Mouse (Mus musculus) B cell, adult 62 days (primary cell): ENCODE data around the gene Vmn1r72. TPM values are rescaled to one million over a fixed set of nuclear protein-coding genes. Genes with fewer than 3 reads are reported as not detected.

Experiments
- total RNA-seq: library from RNA; stranded (reverse); gene quantifications from 4 replicates; pipeline ENCODE4 v1.2.4, GENCODE M21; 2023

The Vmn1r72 gene
- not detected in 4 replicates for total RNA-seq

DNA sequence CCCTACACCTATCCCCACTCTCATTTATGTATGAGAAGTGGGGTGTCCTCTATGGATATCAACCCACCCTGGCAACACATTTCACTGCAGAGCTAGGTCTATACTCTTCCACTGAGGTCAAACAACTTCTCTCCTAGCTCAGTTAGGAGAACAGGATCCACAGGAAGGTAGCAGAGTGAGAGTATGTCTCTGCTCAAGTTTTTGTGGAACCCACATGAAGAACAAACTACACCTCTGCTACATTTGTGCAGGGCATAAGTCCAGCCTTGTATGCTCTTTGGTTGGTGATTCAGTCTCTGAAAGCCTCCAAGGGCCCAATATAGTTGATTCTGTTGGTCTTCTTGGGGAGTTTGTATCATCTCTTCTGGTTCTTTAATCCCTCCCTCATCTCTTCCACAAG is at the start of gene Vmn1r72:
Vmn1r72 (minus strand) TSS at position 101 of the 400 bp plus-strand sequence.

Other genes starting within 250 kb of the Vmn1r72 start
- not detected in 4 replicates for gene Zscan4-ps2, start 165.8 kb downstream of the Vmn1r72 start, total RNA-seq
- gene Zscan4-ps3, start 70.8 kb downstream of the Vmn1r72 start, total RNA-seq: not detected in 4 replicates
- not detected in 4 replicates for gene Vmn1r73, start 50.1 kb upstream of the Vmn1r72 start, total RNA-seq
- gene Vmn1r74, start 153.8 kb upstream of the Vmn1r72 start, total RNA-seq: not detected in 4 replicates
- not detected in 4 replicates for gene Vmn1r75, start 194.5 kb upstream of the Vmn1r72 start, total RNA-seq